Mouse (Mus musculus): Measurements from ENCODE around the gene Paqr6. TPM values are rescaled to one million over a fixed set of nuclear protein-coding genes. Genes with fewer than 3 reads are reported as not detected.
"Not testable (repeated sequence)": the region's sequence is repeated elsewhere in the genome, so short reads cannot be mapped to it uniquely, and the experiment has no call there.

Gene Paqr6
- polyA plus RNA-seq, 1 experiment from 2014 or later = 1.9 TPM

DNA sequence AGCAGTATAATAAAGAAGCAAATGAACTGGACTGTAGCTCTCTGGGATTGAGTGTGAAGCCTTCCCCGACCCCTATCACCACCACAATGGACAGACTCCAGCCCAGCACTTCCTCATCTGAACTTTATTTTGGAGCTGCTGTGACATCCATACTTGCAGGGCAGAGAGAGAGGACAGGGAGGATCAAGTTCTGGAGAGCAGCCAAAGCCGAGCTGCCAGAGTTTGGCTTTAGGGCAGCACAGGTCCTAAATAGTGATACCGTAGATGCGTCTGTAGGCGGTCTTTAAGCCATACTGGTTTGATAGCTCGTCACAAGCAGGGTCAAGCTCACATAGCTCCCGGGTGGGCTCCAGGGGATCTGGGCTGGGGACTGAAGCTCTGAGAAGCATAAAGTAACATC, 4.1 kb downstream of the Paqr6 start:
- H3K36me3 ChIP-seq; H3K4me3 ChIP-seq; H3K9ac ChIP-seq; H3K4me2 ChIP-seq; H3K27me3 ChIP-seq; H3K27ac ChIP-seq (replicated peaks); H3K9me3 ChIP-seq; ATAC-seq (ENCODE audit: low FRiP score, low read depth); H3K4me1 ChIP-seq (replicated peaks): not testable (repeated sequence)
- 90% methylated on average over 7 of the region's 7 CpGs for WGBS

DNA sequence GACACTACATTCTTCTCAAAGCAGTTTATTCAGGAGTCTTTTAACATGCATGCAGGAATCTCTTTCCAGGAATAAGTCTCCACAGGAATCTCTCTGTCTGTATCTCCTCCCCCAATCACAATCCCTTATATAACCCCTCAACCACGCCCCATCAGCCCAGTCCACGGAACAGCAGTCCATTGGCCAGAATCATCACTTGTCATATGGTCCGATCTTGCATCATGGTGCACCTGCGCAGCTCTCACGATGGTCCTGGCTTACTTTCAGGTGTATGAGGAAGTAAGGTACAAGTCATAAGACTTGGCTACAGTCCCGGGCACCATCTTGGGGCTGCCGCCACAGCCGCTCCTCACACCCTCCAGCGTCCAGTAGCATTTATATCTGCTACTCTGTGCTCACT, 8.3 kb downstream of the Paqr6 start, which contains the start of gene Bglap3:
Bglap3 (minus strand) TSS at position 101 of the 400 bp plus-strand sequence.
- 95% methylated on average over 9 of the region's 9 CpGs for WGBS

DNA sequence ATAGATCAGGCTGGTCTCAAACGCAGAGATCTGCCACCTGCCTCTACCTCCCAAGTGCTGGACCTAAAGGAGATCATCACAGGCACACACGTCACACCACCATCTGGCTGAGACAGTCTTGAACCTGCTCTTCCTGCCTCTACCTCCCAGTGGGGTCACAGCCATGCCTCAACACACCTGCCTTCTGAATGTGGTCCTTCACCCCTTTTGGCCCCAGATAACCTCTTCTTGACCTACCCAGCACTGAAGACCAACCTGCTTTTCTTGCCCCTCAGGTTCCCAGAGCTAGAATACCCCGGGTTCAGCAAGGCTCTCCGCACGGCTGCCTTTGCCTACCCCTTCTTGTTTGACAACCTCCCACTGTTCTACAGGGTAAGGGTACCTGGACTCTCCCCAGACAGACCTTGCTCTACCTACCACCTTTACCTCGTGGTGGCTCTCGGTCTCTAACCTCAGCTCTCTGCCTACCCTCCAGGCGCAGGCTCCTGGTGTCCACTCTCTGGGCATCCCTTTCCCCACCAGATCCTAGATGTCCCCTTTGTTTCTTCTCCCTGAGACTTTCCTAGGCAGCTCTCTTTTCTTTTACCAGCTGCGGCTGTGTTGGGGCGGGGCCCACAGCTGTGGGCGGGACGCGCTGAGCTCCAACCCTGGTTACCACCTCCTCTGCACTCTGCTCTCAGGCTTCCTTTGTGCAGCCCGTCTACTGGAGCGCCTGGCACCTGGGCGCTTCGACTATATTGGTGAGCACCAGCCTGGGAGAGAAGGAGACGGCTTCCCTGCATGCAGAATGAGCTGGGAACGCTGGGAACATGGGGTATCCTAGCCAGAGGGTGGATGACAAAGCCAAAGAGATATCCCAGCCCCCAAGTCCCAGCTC, 11.6 kb downstream of the Paqr6 start:
- Histone ChIP-seq H3K4me2 (peak overlapping the region; percentile 40), H3K27ac (replicated peaks) (0 out of 2 replicates have a peak overlapping the region, but pooled peaks have one; percentile 4)
- H3K9me3 ChIP-seq; H3K4me3 ChIP-seq; H3K27me3 ChIP-seq; H3K36me3 ChIP-seq; H3K9ac ChIP-seq; H3K4me1 ChIP-seq (replicated peaks): not testable (repeated sequence)
- ATAC-seq (ENCODE audit: low FRiP score, low read depth) = peak; percentile 86
- 9% methylated on average over 19 of the region's 19 CpGs for WGBS

More for the DNA sequence above, 8.3 kb downstream of the Paqr6 start, which contains the start of gene Bglap3:
- not testable (repeated sequence) for H3K36me3 ChIP-seq; H3K9ac ChIP-seq; H3K4me1 ChIP-seq (replicated peaks); H3K27me3 ChIP-seq; H3K9me3 ChIP-seq; H3K27ac ChIP-seq (replicated peaks); ATAC-seq (ENCODE audit: low FRiP score, low read depth); H3K4me3 ChIP-seq; H3K4me2 ChIP-seq

DNA sequence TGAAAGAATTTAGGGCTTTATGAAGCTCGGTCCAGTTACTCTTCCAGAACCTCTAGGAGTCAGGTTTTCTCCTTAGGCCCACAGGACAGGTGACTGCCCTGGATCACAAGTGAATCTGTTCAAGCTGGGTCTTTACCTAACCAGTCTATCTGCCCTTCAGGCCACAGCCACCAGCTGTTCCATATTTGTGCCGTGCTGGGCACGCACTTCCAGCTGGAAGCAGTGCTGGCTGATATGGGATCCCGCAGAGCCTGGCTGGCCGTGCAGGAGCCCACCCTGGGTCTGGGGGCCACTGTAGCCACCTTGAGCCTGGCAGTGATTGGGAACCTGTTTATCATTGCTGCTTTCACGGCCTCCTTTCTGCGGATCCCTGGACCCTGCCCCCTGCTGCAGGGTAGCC, 12.3 kb downstream of the Paqr6 start:
- not testable (repeated sequence) for H3K4me1 ChIP-seq (replicated peaks); H3K9ac ChIP-seq; H3K4me3 ChIP-seq; H3K27me3 ChIP-seq; H3K36me3 ChIP-seq; H3K9me3 ChIP-seq
- H3K27ac ChIP-seq (replicated peaks) = 0 out of 2 replicates have a peak overlapping the region, but pooled peaks have one; percentile 4
- WGBS = 28% methylated on average over 5 of the region's 7 CpGs
- peak; percentile 8; the same call in 1 of the 2 replicates for ATAC-seq (ENCODE audit: low FRiP score, low read depth)
- peak overlapping the region; percentile 40 for H3K4me2 ChIP-seq

DNA sequence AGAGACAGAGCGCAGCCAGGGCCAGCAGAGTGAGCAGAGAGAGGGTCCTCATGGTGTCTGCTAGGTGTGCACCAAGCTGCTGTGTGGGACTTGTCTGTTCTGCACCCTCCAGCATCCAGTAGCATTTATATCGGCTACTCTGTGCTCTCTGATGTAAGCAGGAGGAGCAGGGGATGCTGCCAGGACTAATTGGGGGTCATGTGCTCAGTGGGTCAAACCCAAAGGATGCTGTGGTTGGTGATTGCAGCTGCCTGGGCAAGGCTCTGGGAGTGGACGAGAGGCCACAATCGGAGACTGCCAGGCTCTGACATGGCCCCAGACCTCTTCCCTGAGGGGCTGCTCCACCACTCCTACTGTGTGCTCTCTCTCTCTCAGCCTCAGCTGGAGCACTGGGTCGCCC, 14.2 kb downstream of the Paqr6 start, which contains the start of gene Bglap2:
Bglap2 (minus strand) TSS at position 101 of the 400 bp plus-strand sequence.
- not testable (repeated sequence) for ATAC-seq (ENCODE audit: low FRiP score, low read depth); H3K9ac ChIP-seq; H3K36me3 ChIP-seq; H3K4me1 ChIP-seq (replicated peaks); H3K9me3 ChIP-seq; H3K4me3 ChIP-seq; H3K4me2 ChIP-seq; H3K27ac ChIP-seq (replicated peaks); H3K27me3 ChIP-seq
- 74% methylated on average over 5 of the region's 5 CpGs for WGBS

DNA sequence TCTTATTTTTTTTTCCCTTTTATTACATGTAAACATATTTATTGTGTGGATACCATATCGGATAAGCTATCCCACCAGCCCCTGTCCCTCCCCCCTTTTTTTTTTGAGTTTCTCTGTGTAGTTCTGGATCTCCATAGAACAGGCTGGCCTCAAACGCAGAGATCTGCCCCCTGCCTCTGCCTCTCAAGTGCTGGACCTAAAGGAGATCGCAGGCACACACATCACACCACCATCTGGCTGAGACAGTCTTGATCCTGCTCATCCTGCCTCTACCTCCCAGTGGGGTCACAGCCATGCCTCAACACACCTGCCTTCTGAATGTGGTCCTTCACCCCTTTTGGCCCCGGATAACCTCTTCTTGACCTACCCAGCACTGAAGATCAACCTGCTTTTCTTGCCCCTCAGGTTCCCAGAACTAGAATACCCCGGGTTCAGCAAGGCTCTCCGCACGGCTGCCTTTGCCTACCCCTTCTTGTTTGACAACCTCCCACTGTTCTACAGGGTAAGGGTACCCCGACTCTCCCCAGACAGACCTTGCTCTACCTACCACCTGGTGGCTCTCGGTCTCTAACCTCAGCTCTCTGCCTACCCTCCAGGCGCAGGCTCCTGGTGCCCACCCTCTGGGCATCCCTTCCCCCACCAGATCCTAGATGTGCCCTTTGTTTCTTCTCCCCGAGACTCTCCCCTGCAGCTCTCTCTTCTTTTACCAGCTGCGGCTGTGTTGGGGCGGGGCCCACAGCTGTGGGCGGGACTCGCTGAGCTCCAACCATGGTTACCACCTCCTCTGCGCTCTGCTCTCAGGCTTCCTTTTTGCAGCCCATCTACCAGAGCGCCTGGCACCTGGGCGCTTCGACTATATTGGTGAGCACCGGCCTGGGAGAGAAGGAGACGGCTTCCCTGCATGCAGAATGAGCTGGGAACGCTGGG, 17.3 kb downstream of the Paqr6 start:
- H3K9me3 ChIP-seq; H3K27me3 ChIP-seq; H3K4me1 ChIP-seq (replicated peaks); H3K36me3 ChIP-seq: not testable (repeated sequence)
- Histone ChIP-seq H3K4me2 (peak overlapping the region; percentile 52), H3K9ac (0 out of 2 replicates have a peak overlapping the region, but pooled peaks have one; percentile 13), H3K4me3 (peak overlapping the region; percentile 27), H3K27ac (replicated peaks) (0 out of 2 replicates have a peak overlapping the region, but pooled peaks have one; percentile 51)
- WGBS = 5% methylated on average over 20 of the region's 22 CpGs
- ATAC-seq (ENCODE audit: low FRiP score, low read depth) = peak; percentile 89

DNA sequence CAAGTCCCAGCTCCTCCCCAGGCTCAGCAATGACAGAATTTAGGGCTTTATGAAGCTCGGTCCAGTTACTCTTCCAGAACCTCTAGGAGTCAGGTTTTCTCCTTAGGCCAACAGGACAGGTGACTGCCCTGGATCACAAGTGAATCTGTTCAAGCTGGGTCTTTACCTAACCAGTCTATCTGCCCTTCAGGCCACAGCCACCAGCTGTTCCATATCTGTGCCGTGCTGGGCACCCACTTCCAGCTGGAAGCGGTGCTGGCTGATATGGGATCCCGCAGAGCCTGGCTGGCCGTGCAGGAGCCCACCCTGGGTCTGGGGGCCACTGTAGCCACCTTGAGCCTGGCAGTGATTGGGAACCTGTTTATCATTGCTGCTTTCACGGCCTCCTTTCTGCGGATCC, 18.0 kb downstream of the Paqr6 start:
- ATAC-seq (ENCODE audit: low FRiP score, low read depth) = peak; percentile 43; the same call in 1 of the 2 replicates
- 31% methylated on average over 2 of the region's 7 CpGs for WGBS
- H3K4me1 ChIP-seq (replicated peaks) = not testable (repeated sequence)

DNA sequence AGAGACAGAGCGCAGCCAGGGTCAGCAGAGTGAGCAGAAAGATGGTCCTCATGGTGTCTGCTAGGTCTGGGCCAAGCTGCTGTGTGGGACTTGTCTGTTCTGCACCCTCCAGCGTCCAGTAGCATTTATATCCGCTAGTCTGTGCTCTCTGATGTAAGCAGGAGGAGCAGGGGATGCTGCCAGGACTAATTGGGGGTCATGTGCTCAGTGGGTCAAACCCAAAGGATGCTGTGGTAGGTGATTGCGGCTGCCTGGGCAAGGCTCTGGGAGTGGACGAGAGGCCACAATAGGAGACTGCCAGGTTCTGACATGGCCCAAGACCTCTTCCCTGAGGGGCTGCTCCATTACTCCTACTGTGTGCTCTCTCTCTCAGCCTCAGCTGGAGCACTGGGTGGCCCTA, 20.0 kb downstream of the Paqr6 start, which contains the start of gene Bglap:
Bglap (minus strand) TSS at position 101 of the 400 bp plus-strand sequence.
- no peaks in the 10 kb centered on the region for H3K9me3 ChIP-seq
- no peak within 1 kb of the TSS for H3K4me3 ChIP-seq
- H3K27me3 ChIP-seq = no peaks in the 10 kb centered on the region
- H3K27ac ChIP-seq (replicated peaks) = no peak within 1 kb of the TSS
- H3K36me3 ChIP-seq = no peaks in the 10 kb centered on the region
- H3K4me2 ChIP-seq = no peak within 1 kb of the TSS
- H3K4me1 ChIP-seq (replicated peaks) = peaks cover 7% of the 10 kb centered on the region
- H3K9ac ChIP-seq = no peak within 1 kb of the TSS
- no peak for ATAC-seq (ENCODE audit: low FRiP score, low read depth)
- 85% methylated on average over 5 of the region's 5 CpGs for WGBS

More for the DNA sequence above, 18.0 kb downstream of the Paqr6 start:
- H3K36me3 ChIP-seq; H3K9me3 ChIP-seq; H3K27ac ChIP-seq (replicated peaks); H3K4me3 ChIP-seq; H3K9ac ChIP-seq; H3K27me3 ChIP-seq; H3K4me2 ChIP-seq: not testable (repeated sequence)

DNA sequence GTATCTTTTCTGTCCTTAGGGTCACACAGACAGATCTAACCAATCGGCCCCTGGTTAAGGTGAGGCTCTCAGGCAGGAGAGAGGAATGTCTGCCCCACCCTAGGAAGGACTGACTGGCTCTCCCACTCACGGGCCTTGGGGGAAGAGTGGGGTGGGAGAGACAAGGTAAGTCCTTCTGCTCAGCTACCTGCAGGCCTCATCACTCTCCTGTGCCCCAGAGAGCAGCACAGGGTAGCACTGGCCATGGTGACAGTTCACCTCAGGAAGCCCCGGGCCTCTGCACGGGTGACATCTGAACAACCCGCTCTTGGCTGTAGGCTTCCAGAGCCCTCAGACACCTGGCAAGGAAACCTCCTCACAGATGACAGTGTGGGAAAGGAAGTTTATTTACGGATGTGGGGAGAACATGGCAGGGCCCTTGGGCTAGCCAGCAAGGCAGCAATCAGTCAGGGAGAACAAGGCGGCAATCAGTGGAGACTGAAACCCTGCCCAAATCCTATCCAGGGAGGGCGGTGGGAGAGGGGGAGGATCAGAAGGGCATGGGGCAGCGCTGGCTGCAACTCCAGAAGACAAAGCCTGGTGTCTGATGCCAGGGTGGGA, 29.5 kb downstream of the Paqr6 start:
- no peak overlapping the region for H3K9ac ChIP-seq
- ATAC-seq (ENCODE audit: low FRiP score, low read depth) = no peak
- H3K4me3 ChIP-seq = no peak overlapping the region
- H3K27ac ChIP-seq (replicated peaks) = no peak overlapping the region
- no peaks in the 10 kb centered on the region for H3K9me3 ChIP-seq
- no peaks in the 10 kb centered on the region for H3K27me3 ChIP-seq
- WGBS = 92% methylated on average over 9 of the region's 9 CpGs
- no peaks in the 10 kb centered on the region for H3K36me3 ChIP-seq
- no peak overlapping the region for H3K4me2 ChIP-seq
- H3K4me1 ChIP-seq (replicated peaks) = no peaks in the 10 kb centered on the region

DNA sequence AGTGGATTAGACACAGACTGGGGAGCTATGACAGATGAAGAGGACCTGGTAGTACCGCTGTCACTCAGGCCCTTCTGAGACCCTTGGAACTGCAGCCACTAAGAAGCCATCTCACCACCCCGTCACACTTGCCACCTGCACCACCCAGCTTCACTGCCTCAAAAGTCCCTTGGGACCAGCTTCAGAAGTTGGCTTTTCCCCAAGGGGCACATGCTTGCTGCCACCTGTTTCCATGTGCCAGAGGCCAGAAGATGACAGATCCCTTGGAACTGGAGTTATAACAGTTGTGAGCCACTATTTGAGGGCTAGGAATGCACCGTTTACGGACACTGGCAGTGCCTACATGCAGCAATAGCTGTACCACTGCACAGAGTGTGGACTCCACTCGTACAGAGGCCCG, 30.9 kb downstream of the Paqr6 start:
- Histone ChIP-seq H3K36me3 (no peaks in the 10 kb centered on the region), H3K4me2 (no peak overlapping the region), H3K9ac (no peak overlapping the region), H3K4me1 (replicated peaks) (no peaks in the 10 kb centered on the region), H3K27ac (replicated peaks) (no peak overlapping the region), H3K9me3 (no peaks in the 10 kb centered on the region), H3K27me3 (no peaks in the 10 kb centered on the region), H3K4me3 (no peak overlapping the region)
- 91% methylated on average over 6 of the region's 6 CpGs for WGBS
- no peak for ATAC-seq (ENCODE audit: low FRiP score, low read depth)

DNA sequence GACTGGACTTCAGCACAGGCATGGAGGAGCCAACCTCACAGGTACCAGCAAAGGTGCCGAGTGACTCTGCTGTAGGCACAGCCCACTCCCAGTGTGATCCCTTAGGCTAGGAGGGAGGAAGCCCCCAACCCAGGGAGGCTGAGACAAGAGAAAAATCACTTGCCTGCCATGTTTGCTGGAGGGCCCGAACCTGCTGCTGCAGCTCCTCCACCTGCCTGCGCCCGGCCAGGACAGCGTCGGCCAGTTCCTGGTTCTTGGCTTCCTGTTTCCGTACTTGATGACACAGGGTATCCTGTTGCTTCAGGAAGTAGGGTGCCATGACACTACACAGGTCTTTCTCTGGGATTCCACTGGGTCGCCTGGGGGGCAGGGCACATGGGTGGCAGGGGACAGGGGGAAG, 31.4 kb downstream of the Paqr6 start:
- H3K9me3 ChIP-seq = no peaks in the 10 kb centered on the region
- no peaks in the 10 kb centered on the region for H3K36me3 ChIP-seq
- H3K27ac ChIP-seq (replicated peaks) = no peak overlapping the region
- H3K4me2 ChIP-seq = no peak overlapping the region
- H3K4me1 ChIP-seq (replicated peaks) = no peaks in the 10 kb centered on the region
- H3K27me3 ChIP-seq = no peaks in the 10 kb centered on the region
- H3K9ac ChIP-seq = no peak overlapping the region
- no peak for ATAC-seq (ENCODE audit: low FRiP score, low read depth)
- H3K4me3 ChIP-seq = no peak overlapping the region
- 95% methylated on average over 8 of the region's 8 CpGs for WGBS
